In genomic region chr2:30759442-30759841, GRCm38 (mm10) we compare ENCODE assay signal across 8 mouse cellular contexts. TPM values are rescaled to one million over a fixed set of nuclear protein-coding genes. Genes with fewer than 3 reads are reported as not detected.
DNase-seq lines count a peak whose midpoint lies in the region; ATAC-seq and TF ChIP-seq lines count a peak whose summit lies in the region.

No protein-coding gene starts in this region.

- no peaks in the 10 kb centered on the region for H3K36me3 ChIP-seq in lung, embryonic 14.5 days (ENCODE audit: insufficient read depth)
- peaks cover 4% of the 10 kb centered on the region; the same call in 1 of the 2 replicates for H3K36me3 ChIP-seq in forebrain, embryonic 13.5 days (ENCODE audit: poor library complexity, severe bottlenecking)
- no peaks in the 10 kb centered on the region for H3K36me3 ChIP-seq in kidney, embryonic 14.5 days (ENCODE audit: control insufficient read depth, insufficient read depth, low read length)

- no peak for ATAC-seq in lung, embryonic 14.5 days (ENCODE audit: insufficient read depth)
- no peak for ATAC-seq in forebrain, embryonic 13.5 days
- ATAC-seq in kidney, embryonic 14.5 days (ENCODE audit: low FRiP score, low TSS enrichment), result 0 out of 2 replicates have a peak, but pooled peaks have one; percentile 4
- 0 out of 2 replicates have a peak, but pooled peaks have one; percentile 21 for ATAC-seq in neutrophil, adult 5-6 weeks (ENCODE audit: extremely low read depth, insufficient number of reproducible peaks, low FRiP score, poor library complexity, severe bottlenecking)

- DNase-seq in lung, embryonic 14.5 days, result no peak
- DNase-seq in lung, postnatal 14 days, result no peak
- no peak for DNase-seq in left cerebral cortex, adult 18-20 months (ENCODE audit: low spot score in 2 of 2)
- no peak for DNase-seq in right cerebral cortex, postnatal 4 days
- no peak for DNase-seq in adrenal gland, adult 8-10 months

- no peaks in the 10 kb centered on the region for H3K27me3 ChIP-seq in lung, embryonic 14.5 days (ENCODE audit: insufficient read depth, low read length)
- H3K27me3 ChIP-seq in forebrain, embryonic 13.5 days, result no peaks in the 10 kb centered on the region
- no peaks in the 10 kb centered on the region for H3K27me3 ChIP-seq in kidney, embryonic 14.5 days (ENCODE audit: control insufficient read depth, insufficient read depth, low read length)

- H3K27ac ChIP-seq in lung, embryonic 14.5 days (ENCODE audit: low read depth), result peak overlapping the region; percentile 98
- H3K27ac ChIP-seq in forebrain, embryonic 13.5 days, result 0 out of 2 replicates have a peak overlapping the region, but pooled peaks have one; percentile 84
- H3K27ac ChIP-seq in kidney, embryonic 14.5 days (ENCODE audit: low read depth, low read length), result peak overlapping the region; percentile 96

- H3K4me3 ChIP-seq in lung, embryonic 14.5 days (ENCODE audit: low read depth, low read length), result no peak overlapping the region
- H3K4me3 ChIP-seq in forebrain, embryonic 13.5 days, result no peak overlapping the region
- no peak overlapping the region for H3K4me3 ChIP-seq in kidney, embryonic 14.5 days (ENCODE audit: low read length)

- no peaks in the 10 kb centered on the region; the same call in 1 of the 2 replicates for H3K9me3 ChIP-seq in lung, embryonic 14.5 days (ENCODE audit: low read depth, low read length)
- H3K9me3 ChIP-seq in forebrain, embryonic 13.5 days (replicated peaks), result peaks cover 8% of the 10 kb centered on the region
- H3K9me3 ChIP-seq in kidney, embryonic 14.5 days (ENCODE audit: control insufficient read depth, low read length), result peaks cover 6% of the 10 kb centered on the region; the same call in 1 of the 2 replicates

- no peak for TF ChIP-seq CTCF in lung, embryonic 14.5 days (IDR thresholded peaks at IDR 0.05; ENCODE audit: low read depth)

- 0 out of 2 replicates have a peak overlapping the region, but pooled peaks have one; percentile 10 for H3K4me2 ChIP-seq in lung, embryonic 14.5 days
- H3K4me2 ChIP-seq in forebrain, embryonic 13.5 days, result no peak overlapping the region
- H3K4me2 ChIP-seq in kidney, embryonic 14.5 days (replicated peaks; ENCODE audit: low read depth, low read length), result no peak overlapping the region

- H3K4me1 ChIP-seq in lung, embryonic 14.5 days (ENCODE audit: insufficient read depth), result peaks cover 26% of the 10 kb centered on the region
- H3K4me1 ChIP-seq in forebrain, embryonic 13.5 days, result peaks cover 33% of the 10 kb centered on the region
- H3K4me1 ChIP-seq in kidney, embryonic 14.5 days (ENCODE audit: control insufficient read depth, insufficient read depth, low read length), result peaks cover 36% of the 10 kb centered on the region

- H3K9ac ChIP-seq in lung, embryonic 14.5 days, result no peak overlapping the region; the same call in 1 of the 2 replicates
- no peak overlapping the region for H3K9ac ChIP-seq in forebrain, embryonic 13.5 days
- H3K9ac ChIP-seq in kidney, embryonic 14.5 days (ENCODE audit: low read depth, low read length), result no peak overlapping the region

- WGBS in lung, embryonic 14.5 days, result 60% methylated on average over 4 of the region's 4 CpGs
- WGBS in forebrain, embryonic 13.5 days, result 81% methylated on average over 4 of the region's 4 CpGs
- 65% methylated on average over 4 of the region's 4 CpGs for WGBS in kidney, embryonic 14.5 days

RNA-seq across cellular contexts. Expression of gene 1700001O22Rik, which starts 44.0 kb away (rescaled TPM):
- polyA plus RNA-seq in lung, embryonic 14.5 days (2014; fragmentation: Nextera tagmentation; extraction: Ambion mirVana), result 3.9 and 4.3 TPM in 2 replicates
- polyA plus RNA-seq in forebrain, embryonic 13.5 days (2015; fragmentation: Nextera tagmentation; extraction: Ambion mirVana), result 3.8 and 4.5 TPM in 2 replicates
- 3.8 and 4.2 TPM in 2 replicates for polyA plus RNA-seq in kidney, embryonic 14.5 days (2014; fragmentation: Nextera tagmentation; extraction: Ambion mirVana)
- not detected in 2 replicates for total RNA-seq in neutrophil, adult 5-6 weeks (2017)
- total RNA-seq in left cerebral cortex, adult 18-20 months (2021), result 1 to 10 TPM; 8.2 to 8.4 TPM
- total RNA-seq in adrenal gland, adult 8-10 months (2022), result 1 to 10 TPM; 3.6 to 6.2 (median 5.7) TPM

RNA-seq across cellular contexts. Expression of gene Ntmt1, which starts 48.2 kb away (rescaled TPM):
- polyA plus RNA-seq in lung, embryonic 14.5 days (2014; fragmentation: Nextera tagmentation; extraction: Ambion mirVana), result 88.3 and 96.0 TPM in 2 replicates
- polyA plus RNA-seq in forebrain, embryonic 13.5 days (2015; fragmentation: Nextera tagmentation; extraction: Ambion mirVana), result 120 and 127 TPM in 2 replicates
- 95.6 and 101 TPM in 2 replicates for polyA plus RNA-seq in kidney, embryonic 14.5 days (2014; fragmentation: Nextera tagmentation; extraction: Ambion mirVana)
- 13.3 and 15.0 TPM in 2 replicates for total RNA-seq in neutrophil, adult 5-6 weeks (2017)
- total RNA-seq in left cerebral cortex, adult 18-20 months (2021), result 10 to 100 TPM; 32.9 to 34.1 TPM
- total RNA-seq in adrenal gland, adult 8-10 months (2022), result 10 to 100 TPM; 40.1 to 77.8 (median 49.1) TPM

Comparison
In these comparisons a context has a peak if more than half of its experiments do, and no peak if none do; other contexts are left out.
1. ATAC-seq: peak in kidney, embryonic 14.5 days (single experiment) and neutrophil, adult 5-6 weeks (single experiment); none in lung, embryonic 14.5 days (single experiment) and forebrain, embryonic 13.5 days (single experiment).
2. Peak in every context shown above with its lines, with median percentiles within 50 percentile points of each other: H3K27ac ChIP-seq.